Mouse (Mus musculus) kidney, adult 2 months (tissue): ENCODE data around the gene Csrnp1.

Experiments used
- CTCF ChIP-seq: fragments of 200-500 bp; conservative IDR thresholded peaks from 2 replicates; pipeline ENCODE4 v1.5.1; 2011; ENCODE audit warnings: low read depth, mild to moderate bottlenecking, control low read depth, low read length, moderate library complexity, mixed read lengths; ENCODE audit not compliant: insufficient read depth, insufficient read length
- POLR2A ChIP-seq: fragments of 200-500 bp; IDR thresholded peaks from one replicate; pipeline ENCODE4 v1.6.1; 2011; ENCODE audit warnings: low read depth, low read length, control low read depth

DNA sequence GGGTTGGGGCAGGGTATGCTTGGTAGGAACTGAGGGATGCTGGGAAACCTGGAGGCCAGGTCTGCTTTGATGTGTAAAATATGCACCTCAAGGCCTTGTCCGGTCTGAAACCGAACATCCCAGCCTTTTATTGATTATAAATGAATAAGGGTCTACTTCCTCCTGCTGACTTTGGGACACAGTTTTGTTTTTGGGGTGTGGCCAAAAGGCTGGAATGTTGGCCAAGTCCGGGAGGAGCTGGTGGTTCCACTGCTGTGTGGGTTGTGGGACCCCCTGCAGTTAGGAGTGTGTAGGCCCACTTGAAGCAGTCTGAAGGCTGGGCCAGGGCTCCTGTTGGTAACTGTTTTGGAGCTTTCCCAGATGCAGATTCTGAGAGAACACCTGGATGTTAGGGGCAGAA is 21.5 kb upstream of the Csrnp1 start:
- TF ChIP-seq POLR2A: no peak
- no peak for TF ChIP-seq CTCF
